Mouse (Mus musculus): ENCODE data around the gene Olfr518.

The Olfr518 gene

DNA sequence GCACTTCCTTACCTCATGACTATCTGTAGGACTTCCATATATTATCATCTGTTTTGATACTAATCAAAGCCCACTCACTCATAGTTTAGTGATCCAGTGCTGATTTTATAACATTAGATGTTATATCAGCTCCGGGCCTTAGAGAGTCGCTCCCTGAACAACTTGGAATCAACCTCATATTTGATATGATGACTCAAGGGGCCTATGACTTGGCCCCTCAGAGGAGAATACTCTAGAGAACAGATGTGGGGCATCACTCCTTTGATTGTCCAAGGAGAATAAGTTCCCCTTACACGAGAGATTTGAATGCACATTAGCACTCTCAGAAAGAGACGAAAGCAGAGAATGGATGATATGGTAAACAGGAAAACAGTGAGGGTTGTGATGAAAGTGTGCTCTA is at the start of gene Olfr518:
Gene Olfr518, minus strand, starts transcription at position 101 of the 400 bp plus-strand sequence.
- DNase-seq, result no peak

- peak; percentile 93 to 95 for DNase-seq
These were observed 49.3 kb upstream of the Olfr518 start, which contains the start of gene Eif3f for GRCm38 (mm10) chr7:108933794-108934731. Eif3f (plus strand) TSS chr7:108934417.

DNA sequence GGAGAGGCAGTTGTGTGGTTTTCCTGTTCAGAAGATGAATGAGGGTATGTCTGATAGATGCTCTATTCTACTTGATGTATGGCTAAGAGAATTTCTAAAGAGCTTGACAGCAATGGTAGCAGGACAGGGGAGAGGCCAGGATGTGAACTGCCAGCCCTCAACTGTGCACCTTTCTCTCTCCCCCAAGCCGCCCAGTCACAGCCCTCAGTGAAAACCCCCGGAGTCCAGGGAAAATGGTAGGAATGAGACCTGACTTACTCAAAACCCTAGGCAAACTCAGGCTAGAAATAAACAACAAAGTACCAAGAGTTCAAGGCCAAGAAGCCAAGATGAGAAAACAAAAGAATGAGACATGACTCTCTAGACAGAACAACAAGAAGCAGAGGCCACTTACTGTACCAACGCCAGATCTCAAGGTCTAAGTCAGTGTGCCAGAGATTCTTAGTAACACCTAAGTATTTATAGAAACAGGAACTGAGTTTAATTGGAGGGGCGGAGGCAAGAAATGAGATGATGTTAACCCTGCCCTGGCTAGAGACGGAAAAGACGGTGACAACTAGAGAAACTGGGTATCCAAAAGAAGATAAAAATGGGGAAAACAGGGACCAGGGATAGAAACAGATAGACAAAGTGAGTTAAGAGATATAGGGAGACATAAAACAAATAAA is 45.1 kb upstream of the Olfr518 start, which contains the start of gene Nlrp10:
Gene Nlrp10, minus strand, starts transcription at position 453 of the 668 bp plus-strand sequence.
- DNase-seq, result no peak

DNA sequence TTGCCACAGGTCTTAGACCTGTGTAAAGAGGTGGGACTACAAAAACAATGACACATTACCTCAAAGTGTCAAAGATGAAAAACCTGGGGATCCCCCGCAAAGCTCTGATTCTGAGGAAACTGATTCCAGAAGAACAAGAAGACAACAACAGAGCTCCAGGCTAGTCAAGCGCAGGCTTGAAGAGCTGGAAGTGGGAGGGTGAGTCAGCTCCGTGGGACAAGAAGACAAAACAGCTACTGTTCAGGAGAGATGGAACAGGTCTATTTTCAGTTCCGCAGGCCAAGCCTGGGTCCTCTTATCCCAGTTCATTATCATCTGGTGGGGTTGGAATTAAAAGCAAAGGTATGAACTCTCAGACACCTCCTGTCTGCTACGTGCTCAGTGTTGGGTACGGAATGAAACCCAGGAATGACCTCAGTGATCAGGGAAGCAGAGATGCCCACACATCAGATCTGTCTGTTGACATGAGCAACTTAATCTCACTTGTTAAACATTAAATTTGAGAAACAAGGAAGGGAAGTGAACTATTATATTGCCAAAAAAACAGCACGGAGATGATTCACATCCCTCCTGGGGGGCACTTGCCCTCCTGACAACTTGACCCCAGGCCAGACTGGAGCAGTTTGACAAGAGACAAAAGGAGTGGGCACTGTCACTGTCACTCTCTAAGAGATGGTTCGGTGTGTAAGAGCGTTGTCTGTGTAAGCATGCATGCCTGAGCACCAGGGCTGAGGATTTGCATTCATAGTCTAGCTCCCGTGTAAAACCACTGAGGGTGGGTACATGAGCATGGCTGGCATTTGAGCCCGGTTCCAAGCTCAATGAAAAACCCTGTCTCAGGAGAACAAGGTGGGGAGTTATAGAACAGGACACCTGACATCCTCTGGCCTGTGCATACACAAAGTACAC is 43.7 kb upstream of the Olfr518 start:
- DNase-seq, result no peak

- DNase-seq, result no peak
These were observed 42.2 kb upstream of the Olfr518 start for GRCm38 (mm10) chr7:108927043-108927442.

DNA sequence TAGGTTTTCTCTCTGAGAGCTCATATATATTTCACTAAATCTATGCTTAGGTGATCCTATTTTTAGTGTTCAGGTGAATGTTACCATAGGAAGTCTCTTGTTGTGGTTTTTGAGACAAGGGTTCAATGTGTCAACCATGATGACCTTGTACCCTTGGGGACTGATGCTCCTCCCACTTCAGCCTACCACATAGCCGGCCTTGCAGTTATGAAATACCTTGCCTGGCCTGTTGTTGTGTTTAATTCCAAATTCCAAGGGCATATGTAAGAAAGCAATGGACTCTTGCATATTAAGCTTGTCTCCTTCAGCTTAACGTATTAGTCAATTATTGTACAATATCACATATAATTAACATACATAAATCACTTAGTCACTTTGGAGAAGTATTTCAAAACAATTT is 19.2 kb upstream of the Olfr518 start:
- DNase-seq, result no peak

GRCm38 (mm10) chr7:108894320-108894719 is 9.5 kb upstream of the Olfr518 start, which contains the start of gene Olfr519:
Olfr519 (minus strand) TSS chr7:108894420.
- DNase-seq, result no peak

GRCm38 (mm10) chr7:108872279-108872678 is 12.5 kb downstream of the Olfr518 start, which contains the start of gene Olfr517:
Olfr517 (minus strand) TSS chr7:108872379.
- DNase-seq, result no peak

DNA sequence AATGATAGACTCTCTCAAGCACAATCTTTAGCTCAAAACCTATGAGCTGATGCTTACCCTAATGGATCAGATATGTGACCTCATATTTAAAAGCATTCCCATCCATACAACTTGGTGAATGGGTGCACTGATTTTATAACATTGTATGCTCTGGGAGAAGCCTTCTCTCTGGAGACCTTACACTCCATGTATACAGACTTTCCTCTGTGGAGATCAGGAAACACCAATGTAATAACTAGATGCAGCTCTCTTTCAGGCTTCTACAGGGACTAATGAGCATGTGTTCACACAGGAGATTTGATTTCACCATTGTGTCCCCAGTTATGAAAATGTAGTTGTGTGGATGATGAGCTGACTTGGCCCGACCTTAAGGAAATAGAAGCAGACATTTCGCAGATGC is 34.4 kb downstream of the Olfr518 start, which contains the start of gene Olfr516:
Gene Olfr516, minus strand, starts transcription at position 101 of the 400 bp plus-strand sequence.
- DNase-seq, result no peak

All from cerebellum, adult 18-20 months (tissue).